Mouse (Mus musculus) embryo, embryonic 11 days (tissue): Measurements from ENCODE around the gene E030030I06Rik.
"Not testable (repeated sequence)": the region's sequence is repeated elsewhere in the genome, so short reads cannot be mapped to it uniquely, and the experiment has no call there.

ENCODE experiments used
- DNase-seq: peaks from one replicate; pipeline ENCODE4 v3.0.0-alpha.2; 2015

The E030030I06Rik gene

DNA sequence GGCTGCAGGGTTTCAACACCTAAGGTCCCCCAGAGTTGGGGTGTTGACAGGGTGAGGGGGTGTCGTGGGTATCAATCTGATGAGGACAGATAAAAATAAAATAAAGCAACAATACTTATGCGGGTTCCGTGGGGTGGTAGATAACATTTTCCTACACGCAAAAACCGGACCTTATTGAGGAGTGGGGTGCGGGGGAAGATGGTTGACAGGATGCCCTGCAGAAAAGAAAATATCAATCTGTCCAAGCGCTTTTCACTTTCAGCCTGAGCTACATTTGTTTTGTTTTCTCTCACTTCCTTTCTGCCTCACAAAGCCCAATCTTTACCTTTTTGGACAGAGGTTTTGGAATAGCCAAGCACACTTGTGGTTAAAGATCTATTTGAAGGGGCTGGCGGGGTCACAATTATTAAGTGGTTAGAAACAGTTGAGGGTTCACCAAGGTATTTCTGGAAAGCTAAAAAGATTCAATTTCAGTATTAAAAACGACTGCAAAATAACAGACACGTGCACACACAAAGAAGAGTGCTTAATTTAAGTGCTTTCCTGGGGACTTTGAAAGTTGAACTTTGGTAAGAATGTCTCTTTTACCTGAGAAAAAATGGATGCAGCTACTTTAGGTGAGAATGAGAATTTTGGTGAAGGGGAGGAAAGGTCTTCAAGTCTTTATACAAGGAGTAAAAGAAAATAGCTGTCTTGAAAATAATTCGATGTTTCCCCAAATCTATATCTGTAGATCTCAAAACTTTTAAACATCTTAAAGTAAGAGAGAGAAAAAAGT, 3.0 kb upstream of the E030030I06Rik start:
- peak; percentile 11 for DNase-seq

DNA sequence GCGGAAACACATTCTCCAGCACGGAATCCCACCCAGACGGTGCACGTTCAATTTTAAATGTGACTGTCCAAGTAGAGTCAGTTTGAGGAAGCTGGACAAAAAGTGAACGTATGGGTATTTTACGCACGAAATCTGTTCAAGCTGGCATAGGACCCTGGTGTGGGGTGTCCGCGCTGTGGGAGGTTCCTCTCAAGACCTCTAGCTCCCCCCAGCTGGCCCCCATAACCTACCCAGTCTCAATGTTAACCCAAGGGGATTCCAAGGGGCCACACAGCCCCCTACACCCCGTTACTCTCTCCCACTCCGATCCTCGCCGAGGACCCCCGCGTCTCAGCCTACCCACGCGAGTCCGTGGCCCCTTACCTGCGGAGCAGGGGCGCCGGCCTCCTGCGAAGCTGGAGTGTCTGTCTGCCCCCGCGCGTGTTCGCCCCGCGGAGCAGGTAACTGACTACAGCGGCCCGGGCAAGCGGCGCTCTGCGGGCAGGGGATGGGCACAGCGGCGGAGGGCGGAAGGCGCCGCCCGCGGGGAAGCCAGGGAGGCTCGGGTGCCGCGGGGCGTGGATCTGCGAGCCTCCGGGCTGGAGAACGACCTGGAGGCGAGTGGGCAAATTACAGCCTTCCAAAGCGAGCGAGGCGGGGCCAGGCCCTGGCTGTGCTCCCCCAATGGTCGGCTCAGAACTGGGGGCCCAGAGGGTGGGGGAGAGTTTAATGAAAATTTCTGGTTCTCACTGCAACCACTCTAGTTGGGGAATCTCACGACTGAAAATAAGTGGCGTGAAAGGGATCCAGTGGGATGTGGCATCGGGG, 2.2 kb upstream of the E030030I06Rik start:
- DNase-seq: peak; percentile 37

DNA sequence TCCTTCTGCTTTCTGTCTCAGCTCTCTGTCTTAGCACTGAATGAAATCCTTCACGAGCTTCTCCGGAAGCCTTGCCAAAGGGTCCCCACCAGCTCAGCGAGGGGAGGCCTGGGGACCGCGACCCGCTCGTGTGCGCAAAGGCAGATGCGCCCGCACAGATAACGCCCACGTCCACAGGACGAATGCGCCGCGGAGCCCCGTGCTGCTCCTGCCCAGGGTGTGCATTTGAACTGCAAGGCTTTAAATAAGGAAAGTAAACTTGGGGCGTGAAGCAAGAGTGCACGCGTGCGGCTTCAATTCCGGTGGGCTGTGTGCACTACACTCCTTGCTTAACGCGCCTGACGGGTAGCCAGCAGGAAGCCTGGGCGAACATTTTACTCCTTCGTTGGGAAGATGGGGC, 1.5 kb upstream of the E030030I06Rik start:
- DNase-seq: peak; percentile 52

DNA sequence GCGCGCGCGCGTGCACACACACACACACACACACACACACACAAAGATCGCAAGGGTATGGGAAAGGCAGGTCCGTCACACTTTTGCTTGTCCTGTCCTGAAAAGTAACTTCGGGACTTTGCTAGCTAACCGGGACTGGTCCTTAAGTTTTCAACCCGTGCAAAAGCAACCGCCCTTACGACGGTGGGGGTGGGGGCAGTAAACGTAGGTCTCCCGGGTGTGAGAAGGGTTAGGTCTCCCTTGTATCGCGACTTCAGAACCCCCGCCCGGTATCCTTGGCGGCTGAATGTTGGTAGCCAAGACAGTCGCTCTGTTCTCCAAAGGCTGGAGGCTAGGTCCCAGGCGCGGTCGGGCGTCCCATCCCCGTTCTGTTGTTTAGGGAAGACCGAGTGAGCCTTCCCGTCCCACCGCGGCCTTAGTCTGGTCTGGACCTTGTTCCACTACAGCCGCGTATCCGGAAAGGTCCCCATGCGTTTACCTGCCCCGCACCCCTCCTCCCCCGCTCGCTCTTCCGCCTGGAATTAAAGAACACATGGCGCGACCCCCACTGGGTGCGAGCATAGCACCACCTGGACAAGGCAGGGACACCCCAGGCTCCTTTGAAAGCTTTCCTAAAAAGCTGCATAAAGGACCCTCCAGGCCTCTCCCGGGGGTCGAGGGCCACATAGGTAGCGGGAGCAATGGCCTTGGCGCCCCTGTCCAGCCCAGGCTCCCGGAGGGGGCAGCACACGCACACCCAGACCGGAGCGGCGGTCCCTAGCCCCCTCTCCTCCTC, 808 bp upstream of the E030030I06Rik start:
- peak; percentile 50 for DNase-seq

DNA sequence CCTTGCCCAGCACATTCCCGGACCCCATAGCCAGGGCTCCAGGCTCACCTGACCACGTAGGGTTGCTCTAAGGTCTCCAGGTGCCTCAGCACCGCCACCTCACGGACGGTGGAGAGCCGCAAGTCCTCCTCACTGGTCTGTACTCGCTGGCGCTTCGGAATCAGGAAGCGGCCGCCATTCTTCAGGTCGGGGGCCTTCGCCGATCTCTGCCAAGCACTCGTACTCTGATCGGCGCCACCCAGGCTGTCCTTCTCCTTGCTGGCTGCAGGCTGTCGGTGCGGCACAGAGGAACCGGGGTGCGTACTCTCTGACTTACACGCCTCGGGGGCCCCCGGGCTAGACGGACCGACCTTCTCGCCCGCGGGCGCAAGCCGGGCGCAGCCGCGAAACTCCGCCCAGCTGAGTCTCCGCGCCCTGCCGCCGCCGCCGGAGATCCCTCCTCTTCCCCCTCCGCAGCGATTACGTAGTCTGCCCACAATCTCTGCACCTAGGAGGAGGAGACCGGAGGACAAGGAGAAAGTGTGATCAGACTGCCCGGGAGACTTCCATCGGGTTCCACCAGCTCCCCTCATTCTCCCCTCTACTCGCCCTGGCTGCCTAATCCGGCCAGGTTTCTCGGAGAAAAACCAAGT, 513 bp downstream of the E030030I06Rik start:
- peak; percentile 89 for DNase-seq

DNA sequence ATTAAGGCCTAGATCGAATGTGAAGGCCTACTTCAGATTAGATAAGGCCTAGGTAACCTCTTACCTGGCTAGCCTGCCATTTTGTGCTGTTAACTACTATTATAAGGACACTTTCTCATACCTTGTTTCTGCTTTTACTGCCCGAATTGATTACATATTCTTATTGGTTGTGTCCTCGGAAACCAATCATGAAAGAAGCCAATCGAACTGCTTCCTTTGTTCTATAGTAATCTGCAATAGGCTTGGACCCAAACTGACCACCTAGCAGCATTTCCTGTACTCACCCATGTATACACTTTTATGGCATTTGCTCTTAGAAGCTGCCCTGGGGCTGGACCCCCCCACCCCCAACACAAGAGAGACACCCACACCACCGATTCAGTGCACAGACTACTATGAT, 6.1 kb downstream of the E030030I06Rik start:
- no peak for DNase-seq

DNA sequence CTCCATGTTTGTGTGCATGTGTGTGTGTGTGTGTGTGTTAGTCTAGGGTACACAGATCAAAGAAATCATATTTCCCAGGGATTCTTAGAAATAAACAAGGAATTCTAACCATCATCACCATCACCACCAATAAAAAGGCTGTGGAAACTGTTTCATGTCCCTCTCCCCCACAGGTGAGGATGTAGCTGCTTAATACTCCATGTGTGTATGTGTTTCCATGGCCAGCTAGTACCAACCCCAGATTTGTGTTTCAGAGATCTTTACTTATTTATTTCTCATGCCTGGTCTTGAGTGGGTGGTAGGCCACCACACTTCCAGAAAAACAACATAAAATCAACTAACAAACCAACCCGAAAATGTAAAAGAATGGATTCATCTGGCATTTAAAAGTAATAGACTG, 6.9 kb downstream of the E030030I06Rik start:
- peak; percentile 69 for DNase-seq

DNA sequence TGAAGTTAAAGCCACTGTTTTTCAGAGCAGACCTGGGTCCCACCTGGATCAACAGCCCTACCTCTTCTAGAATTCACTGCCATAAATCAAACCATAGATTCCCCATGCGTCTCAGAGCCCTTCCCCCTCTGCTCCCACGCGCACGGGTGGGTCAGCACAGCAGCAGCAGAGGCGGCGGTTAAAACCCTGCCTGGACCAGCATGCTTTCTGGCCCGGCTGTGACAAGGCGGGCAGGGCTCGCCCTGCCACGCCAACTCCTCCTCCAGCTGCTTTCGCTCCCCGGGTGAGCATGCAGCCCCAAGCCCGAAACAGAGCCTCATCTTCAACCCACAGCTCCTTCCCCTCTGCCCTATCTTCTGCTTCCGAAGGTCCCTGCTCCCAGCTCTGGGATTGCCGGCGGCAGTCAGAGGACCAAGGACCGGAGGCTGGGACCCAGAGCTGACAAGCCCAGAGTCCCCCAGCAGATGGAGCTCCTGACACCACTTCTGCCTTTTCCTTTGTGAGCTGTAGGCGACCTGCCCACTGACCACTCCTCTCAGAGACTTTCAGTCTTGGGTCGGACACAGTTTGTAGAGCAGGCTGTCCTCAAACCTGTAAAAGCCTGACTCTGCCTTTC, 8.3 kb downstream of the E030030I06Rik start:
- DNase-seq: peak; percentile 88

DNA sequence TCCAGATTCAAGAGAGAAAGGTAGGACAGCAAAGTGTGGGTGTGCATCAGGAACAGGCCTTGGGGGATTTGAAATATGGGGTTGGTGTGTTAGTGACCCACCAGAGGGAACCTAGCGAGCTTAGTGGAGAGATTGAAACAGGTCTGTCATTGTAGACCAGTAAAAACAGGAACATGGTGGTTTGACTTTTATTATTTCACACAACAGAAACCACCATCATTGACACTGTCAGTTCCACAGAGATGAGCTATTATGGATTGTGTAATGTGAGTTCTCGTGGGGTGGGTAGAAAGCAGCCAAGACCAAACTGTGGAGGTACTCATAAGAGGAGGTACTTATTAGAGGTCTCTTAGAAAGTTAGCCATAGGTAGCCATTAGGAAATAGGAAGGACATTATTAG, 74.5 kb downstream of the E030030I06Rik start:
- DNase-seq: no peak

DNA sequence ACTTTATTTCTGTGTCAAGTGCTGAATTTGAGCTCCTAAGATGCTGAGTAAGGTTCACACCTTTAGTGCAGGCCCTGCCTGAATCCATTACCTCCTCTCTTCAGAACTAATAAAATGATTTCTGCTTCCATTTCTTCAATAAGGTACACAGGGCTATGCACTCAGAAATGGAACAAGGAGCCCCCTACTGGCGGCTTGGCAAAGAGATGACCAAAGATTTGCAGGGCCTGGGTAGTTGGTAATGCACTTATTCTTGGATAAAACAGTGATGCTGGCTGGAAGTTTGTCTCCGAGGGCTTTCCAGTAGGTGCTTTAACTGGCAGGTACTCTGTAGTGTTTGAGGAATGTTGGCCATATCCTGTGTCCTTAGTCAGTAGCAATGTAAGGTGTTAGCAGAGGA, 76.3 kb downstream of the E030030I06Rik start:
- no peak for DNase-seq

DNA sequence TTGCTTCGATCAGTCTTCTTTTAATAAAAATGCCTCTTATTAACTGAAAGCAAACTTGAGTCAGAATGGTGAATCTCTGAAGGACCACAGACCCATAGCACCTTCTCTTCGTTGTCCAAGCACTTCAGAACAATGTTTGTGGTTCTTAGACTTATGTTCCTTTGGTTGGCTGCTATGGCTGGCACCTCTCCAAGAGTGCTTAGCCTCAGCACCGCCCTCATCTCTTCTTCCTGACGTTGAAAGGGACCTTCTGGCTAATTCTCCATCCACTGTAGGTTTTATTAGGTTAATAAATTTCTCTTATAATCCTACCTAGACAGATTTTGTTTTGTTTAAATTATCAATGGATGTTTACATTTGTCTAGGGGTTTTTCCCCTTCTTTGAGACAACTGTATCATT, 78.5 kb downstream of the E030030I06Rik start:
- DNase-seq: no peak

DNA sequence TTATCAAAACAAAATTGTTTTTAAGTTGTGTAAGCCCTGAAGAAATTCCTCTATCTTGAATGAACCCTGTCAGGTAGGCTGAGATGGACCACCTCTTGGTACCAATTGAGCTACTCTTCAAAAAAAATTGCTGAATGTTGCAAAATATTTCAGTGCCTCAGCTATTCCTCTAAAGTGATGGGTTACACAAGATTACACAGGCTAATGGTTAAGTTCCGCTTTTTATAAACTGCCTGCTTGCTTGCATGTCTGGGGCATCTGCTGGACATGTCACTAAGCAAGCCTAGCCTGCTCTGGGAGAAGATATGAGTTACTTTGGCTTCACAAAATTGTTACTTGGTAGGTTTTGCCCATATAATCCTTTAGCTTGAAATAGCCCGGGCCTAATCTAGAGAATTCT, 78.9 kb downstream of the E030030I06Rik start:
- DNase-seq: no peak

DNA sequence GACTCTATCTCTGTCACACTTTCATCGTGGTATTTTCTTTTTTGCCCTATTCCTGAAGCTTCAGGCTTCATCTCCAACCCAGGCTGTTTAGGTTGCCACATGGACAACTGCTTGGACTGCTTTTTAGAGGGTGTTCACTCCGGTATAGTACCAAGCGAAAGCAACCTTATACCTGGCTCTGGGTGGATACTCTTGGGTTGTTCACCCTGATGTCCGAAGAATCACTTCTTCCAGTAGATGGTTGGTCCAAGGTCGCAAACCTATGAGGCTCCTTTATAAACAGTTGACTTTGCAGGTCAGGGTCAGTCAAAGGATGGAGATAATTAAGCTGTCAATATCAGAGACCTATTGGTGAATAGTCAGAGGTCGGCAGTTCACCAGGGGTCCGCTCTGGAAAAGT, 81.1 kb downstream of the E030030I06Rik start, which contains the start of gene 4930444G20Rik:
Gene 4930444G20Rik (minus strand): TSS at position 101 of the 400 bp plus-strand sequence.
- not testable (repeated sequence) for DNase-seq
